Mouse (Mus musculus) hindbrain, embryonic 16.5 days (tissue): Measurements from ENCODE around the gene Krtap31-1. TPM values are rescaled to one million over a fixed set of nuclear protein-coding genes. Genes with fewer than 3 reads are reported as not detected.
"Not testable (repeated sequence)": the region's sequence is repeated elsewhere in the genome, so short reads cannot be mapped to it uniquely, and the experiment has no call there.

Experiments used
- ATAC-seq: fragments of 200-750 bp; cut with Nextera tagmentation; 2 replicates; pipeline ENCODE4 v1.8.0; 2017; ENCODE audit warnings: moderate TSS enrichment, moderate library complexity
- H3K27ac ChIP-seq: fragments of 300-500 bp; sonication (generic); 2 replicates; pipeline ENCODE4 v1.5.1; 2014; ENCODE audit warnings: low read depth, mild to moderate bottlenecking, control low read depth, low read length, moderate library complexity
- H3K27me3 ChIP-seq: fragments of 300-500 bp; sonication (generic); replicated peaks from 2 replicates; pipeline ENCODE4 v1.6.1; 2014; ENCODE audit warnings: low read length; ENCODE audit not compliant: control insufficient read depth, insufficient read depth
- H3K36me3 ChIP-seq: fragments of 300-500 bp; sonication (generic); 2 replicates; pipeline ENCODE4 v1.6.1; 2014; ENCODE audit warnings: mild to moderate bottlenecking, low read length, moderate library complexity, mixed read lengths; ENCODE audit not compliant: control insufficient read depth, insufficient read depth
- H3K4me1 ChIP-seq: fragments of 300-500 bp; sonication (generic); 2 replicates; pipeline ENCODE4 v1.6.1; 2014; ENCODE audit warnings: low read depth, low read length; ENCODE audit not compliant: control insufficient read depth, insufficient read depth
- H3K4me2 ChIP-seq: fragments of 300-500 bp; sonication (generic); 2 replicates; pipeline ENCODE4 v1.6.1; 2014; ENCODE audit warnings: mild to moderate bottlenecking, low read length, control low read depth, moderate library complexity
- H3K4me3 ChIP-seq: fragments of 300-500 bp; sonication (generic); 2 replicates; pipeline ENCODE4 v1.5.1; 2014; ENCODE audit warnings: mild to moderate bottlenecking, low read length, control low read depth, moderate library complexity
- H3K9ac ChIP-seq: fragments of 300-500 bp; sonication (generic); 2 replicates; pipeline ENCODE4 v1.6.1; 2014; ENCODE audit warnings: low read depth, mild to moderate bottlenecking, control low read depth, low read length, moderate library complexity
- H3K9me3 ChIP-seq: fragments of 300-500 bp; sonication (generic); 2 replicates; pipeline ENCODE4 v1.6.1; 2014; ENCODE audit warnings: mild to moderate bottlenecking, low read length, moderate library complexity; ENCODE audit not compliant: control insufficient read depth
- WGBS: fragments of 180-500 bp; shearing (Covaris S2); extraction: QIAGEN DNeasy Blood & Tissue Kit; methylation state at CpG from one replicate; pipeline ENCODE4 v1.1.7; 2014; 5-methylcytosine and 5-hydroxymethylcytosine counted together
- polyA plus RNA-seq: library from polyadenylated mRNA; unstranded; fragments of >200 nt; fragmentation: Nextera tagmentation; extraction: Ambion mirVana; gene quantifications from 2 replicates; pipeline ENCODE4 v1.2.1, GENCODE M21; 2015

The Krtap31-1 gene
- polyA plus RNA-seq: not detected in 2 replicates

GRCm38 (mm10) chr11:99907620-99908019 lies at the start of gene Krtap31-1:
TSS of gene Krtap31-1 (plus strand) at chr11:99907920.
- no peaks in the 10 kb centered on the region for H3K27me3 ChIP-seq
- H3K4me3 ChIP-seq: no peak within 1 kb of the TSS
- WGBS: 90% methylated on average over 2 of the region's 2 CpGs
- ATAC-seq: no peak
- H3K9me3 ChIP-seq: no peaks in the 10 kb centered on the region
- H3K36me3 ChIP-seq: no peaks in the 10 kb centered on the region
- no peak within 1 kb of the TSS for H3K27ac ChIP-seq
- no peak within 1 kb of the TSS for H3K4me2 ChIP-seq
- no peaks in the 10 kb centered on the region for H3K4me1 ChIP-seq
- H3K9ac ChIP-seq: no peak within 1 kb of the TSS

- Histone ChIP-seq H3K9me3 (no peaks in the 10 kb centered on the region), H3K4me2 (no peak overlapping the region), H3K4me3 (no peak overlapping the region), H3K27ac (no peak overlapping the region), H3K36me3 (no peaks in the 10 kb centered on the region), H3K9ac (no peak overlapping the region), H3K4me1 (no peaks in the 10 kb centered on the region), H3K27me3 (no peaks in the 10 kb centered on the region)
- WGBS: 77% methylated on average over 2 of the region's 2 CpGs
- no peak for ATAC-seq
Observed at GRCm38 (mm10) chr11:99858761-99859160, 49.0 kb upstream of the Krtap31-1 start.

GRCm38 (mm10) chr11:99864176-99864575 lies 43.5 kb upstream of the Krtap31-1 start, which contains the start of gene Gm11559:
TSS of gene Gm11559 (plus strand) at chr11:99864476.
- H3K4me1 ChIP-seq, H3K27ac ChIP-seq, H3K36me3 ChIP-seq, ATAC-seq, H3K9ac ChIP-seq, H3K27me3 ChIP-seq, H3K4me3 ChIP-seq, H3K4me2 ChIP-seq, H3K9me3 ChIP-seq: not testable (repeated sequence)
- WGBS: 78% methylated on average over 1 of the region's 1 CpGs

- not testable (repeated sequence) for H3K9me3 ChIP-seq, H3K27ac ChIP-seq, H3K4me1 ChIP-seq, H3K27me3 ChIP-seq, H3K4me2 ChIP-seq, H3K4me3 ChIP-seq, H3K9ac ChIP-seq, ATAC-seq, H3K36me3 ChIP-seq
- WGBS: 75% methylated on average over 1 of the region's 1 CpGs
Observed at GRCm38 (mm10) chr11:99873089-99873488, 34.6 kb upstream of the Krtap31-1 start, which contains the start of gene Krtap9-1. TSS of gene Krtap9-1 (plus strand) at chr11:99873389.

GRCm38 (mm10) chr11:99878887-99879286 lies 28.8 kb upstream of the Krtap31-1 start, which contains the start of gene Gm11567:
TSS of gene Gm11567 (plus strand) at chr11:99879187.
- H3K36me3 ChIP-seq, H3K4me1 ChIP-seq, H3K27me3 ChIP-seq, H3K9me3 ChIP-seq, H3K9ac ChIP-seq, H3K27ac ChIP-seq, H3K4me2 ChIP-seq, ATAC-seq, H3K4me3 ChIP-seq: not testable (repeated sequence)
- whole genome bisulfite sequencing: 49% methylated on average over 1 of the region's 1 CpGs

GRCm38 (mm10) chr11:99914451-99914850 lies 6.7 kb downstream of the Krtap31-1 start, which contains the start of gene Gm11565:
TSS of gene Gm11565 (plus strand) at chr11:99914751.
- WGBS: 90% methylated on average over 3 of the region's 3 CpGs
- H3K4me3 ChIP-seq: no peak within 1 kb of the TSS

GRCm38 (mm10) chr11:99935991-99936390 lies 28.3 kb downstream of the Krtap31-1 start, which contains the start of gene Krtap31-2:
TSS of gene Krtap31-2 (plus strand) at chr11:99936291.
- 95% methylated on average over 1 of the region's 1 CpGs for WGBS
- ATAC-seq: no peak

More at GRCm38 (mm10) chr11:99914451-99914850, 6.7 kb downstream of the Krtap31-1 start, which contains the start of gene Gm11565:
- H3K4me1 ChIP-seq: no peaks in the 10 kb centered on the region
- no peak within 1 kb of the TSS for H3K4me2 ChIP-seq
- ATAC-seq: no peak
- no peak within 1 kb of the TSS for H3K9ac ChIP-seq
- H3K27ac ChIP-seq: no peak within 1 kb of the TSS
- no peaks in the 10 kb centered on the region for H3K27me3 ChIP-seq
- no peaks in the 10 kb centered on the region for H3K36me3 ChIP-seq
- H3K9me3 ChIP-seq: no peaks in the 10 kb centered on the region

GRCm38 (mm10) chr11:99937751-99938264 lies 30.1 kb downstream of the Krtap31-1 start:
- H3K9me3 ChIP-seq: no peaks in the 10 kb centered on the region
- no peak overlapping the region for H3K4me3 ChIP-seq
- no peaks in the 10 kb centered on the region for H3K27me3 ChIP-seq
- 88% methylated on average over 9 of the region's 9 CpGs for WGBS
- no peak overlapping the region for H3K4me2 ChIP-seq
- no peaks in the 10 kb centered on the region for H3K4me1 ChIP-seq
- no peak overlapping the region for H3K9ac ChIP-seq
- no peak overlapping the region for H3K27ac ChIP-seq
- ATAC-seq: no peak
- H3K36me3 ChIP-seq: no peaks in the 10 kb centered on the region

More at GRCm38 (mm10) chr11:99935991-99936390, 28.3 kb downstream of the Krtap31-1 start, which contains the start of gene Krtap31-2:
- Histone ChIP-seq H3K4me2 (no peak within 1 kb of the TSS), H3K9ac (no peak within 1 kb of the TSS), H3K4me3 (no peak within 1 kb of the TSS), H3K9me3 (no peaks in the 10 kb centered on the region), H3K4me1 (no peaks in the 10 kb centered on the region), H3K36me3 (no peaks in the 10 kb centered on the region), H3K27ac (no peak within 1 kb of the TSS), H3K27me3 (no peaks in the 10 kb centered on the region)

GRCm38 (mm10) chr11:99948175-99948574 lies 40.5 kb downstream of the Krtap31-1 start, which contains the start of gene Krtap9-5:
TSS of gene Krtap9-5 (plus strand) at chr11:99948475.
- Histone ChIP-seq H3K9ac (no peak within 1 kb of the TSS), H3K4me2 (no peak within 1 kb of the TSS), H3K27ac (no peak within 1 kb of the TSS), H3K36me3 (no peaks in the 10 kb centered on the region), H3K4me3 (no peak within 1 kb of the TSS), H3K9me3 (no peaks in the 10 kb centered on the region), H3K27me3 (no peaks in the 10 kb centered on the region), H3K4me1 (no peaks in the 10 kb centered on the region)
- WGBS: 96% methylated on average over 2 of the region's 2 CpGs
- no peak for ATAC-seq
